Mouse (Mus musculus): Measurements from ENCODE around the gene Mpi.

Gene Mpi

GRCm38 (mm10) chr9:57552139-57552887 lies at the start of gene Mpi:
Gene Mpi, minus strand, starts transcription at chr9:57552763.
- peak; percentile 65 for DNase-seq (ENCODE audit: low spot score)

GRCm38 (mm10) chr9:57602098-57602497 lies 49.5 kb upstream of the Mpi start:
- no peak for DNase-seq (ENCODE audit: low spot score)

GRCm38 (mm10) chr9:57601353-57601706 lies 48.8 kb upstream of the Mpi start:
- no peak for DNase-seq (ENCODE audit: low spot score)

GRCm38 (mm10) chr9:57600620-57601352 lies 48.2 kb upstream of the Mpi start:
- no peak for DNase-seq (ENCODE audit: low spot score)

- no peak for DNase-seq (ENCODE audit: low spot score)
Observed at GRCm38 (mm10) chr9:57598851-57599563, 46.4 kb upstream of the Mpi start.

- no peak for DNase-seq (ENCODE audit: low spot score)
Observed at GRCm38 (mm10) chr9:57597929-57598382, 45.4 kb upstream of the Mpi start.

GRCm38 (mm10) chr9:57597265-57597664 lies 44.7 kb upstream of the Mpi start:
- no peak for DNase-seq (ENCODE audit: low spot score)

GRCm38 (mm10) chr9:57594174-57594509 lies 41.6 kb upstream of the Mpi start:
- DNase-seq (ENCODE audit: low spot score) = no peak

GRCm38 (mm10) chr9:57593454-57594173 lies 41.1 kb upstream of the Mpi start:
- no peak for DNase-seq (ENCODE audit: low spot score)

- no peak for DNase-seq (ENCODE audit: low spot score)
Observed at GRCm38 (mm10) chr9:57590726-57591125, 38.2 kb upstream of the Mpi start.

GRCm38 (mm10) chr9:57589224-57590126 lies 36.9 kb upstream of the Mpi start, which contains the start of gene Ulk3:
Gene Ulk3, plus strand, starts transcription at chr9:57589452.
- peak; percentile 77 for DNase-seq (ENCODE audit: low spot score)

GRCm38 (mm10) chr9:57584991-57585390 lies 32.4 kb upstream of the Mpi start:
- no peak for DNase-seq (ENCODE audit: low spot score)

- DNase-seq (ENCODE audit: low spot score) = no peak
Observed at GRCm38 (mm10) chr9:57577144-57577849, 24.7 kb upstream of the Mpi start.

GRCm38 (mm10) chr9:57575577-57575976 lies 23.0 kb upstream of the Mpi start:
- DNase-seq (ENCODE audit: low spot score) = no peak

- DNase-seq (ENCODE audit: low spot score) = no peak
Observed at GRCm38 (mm10) chr9:57574397-57574796, 21.8 kb upstream of the Mpi start.

- DNase-seq (ENCODE audit: low spot score) = no peak
Observed at GRCm38 (mm10) chr9:57568500-57568899, 15.9 kb upstream of the Mpi start.

GRCm38 (mm10) chr9:57566846-57567245 lies 14.3 kb upstream of the Mpi start:
- no peak for DNase-seq (ENCODE audit: low spot score)

GRCm38 (mm10) chr9:57565741-57566221 lies 13.2 kb upstream of the Mpi start:
- no peak for DNase-seq (ENCODE audit: low spot score)

GRCm38 (mm10) chr9:57564609-57565008 lies 12.0 kb upstream of the Mpi start:
- no peak for DNase-seq (ENCODE audit: low spot score)

GRCm38 (mm10) chr9:57562896-57563372 lies 10.4 kb upstream of the Mpi start:
- no peak for DNase-seq (ENCODE audit: low spot score)
